Mouse (Mus musculus) spleen, adult 2 months (tissue): ENCODE measurements around the gene Ehmt2.

Experiments
- CTCF ChIP-seq: fragments of 200-500 bp; IDR thresholded peaks from 2 replicates; pipeline ENCODE4 v1.5.1; 2011; ENCODE audit warnings: mild to moderate bottlenecking, inconsistent platforms; ENCODE audit not compliant: insufficient read depth, insufficient read length, insufficient replicate concordance; ENCODE audit errors: extremely low read depth
- POLR2A ChIP-seq: fragments of 200-500 bp; IDR thresholded peaks from 2 replicates; pipeline ENCODE4 v1.6.1; 2011; ENCODE audit warnings: low read depth, low read length, inconsistent platforms

DNA sequence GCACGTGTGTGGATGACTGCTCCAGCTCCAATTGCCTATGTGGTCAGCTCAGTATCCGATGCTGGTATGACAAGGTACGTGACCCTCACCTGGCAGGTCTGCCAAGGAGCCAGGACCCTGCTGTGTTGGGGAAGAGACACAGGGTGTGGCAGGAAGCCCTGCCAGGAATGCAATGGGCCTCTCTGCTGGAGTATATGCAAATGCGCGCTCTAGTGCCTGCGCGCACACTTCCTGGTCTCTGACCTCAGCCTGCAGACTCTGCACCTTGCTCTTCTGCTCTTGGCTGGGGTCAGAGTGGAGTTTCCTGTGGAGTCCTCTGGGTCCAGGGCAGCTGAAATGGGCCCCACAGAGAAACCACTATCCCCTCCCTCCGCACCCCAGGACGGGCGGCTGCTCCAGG is 12.7 kb downstream of the Ehmt2 start:
- no peak for TF ChIP-seq POLR2A
- no peak for TF ChIP-seq CTCF
